Mouse (Mus musculus) embryonic fibroblast, embryonic 13.5 days (primary cell): ENCODE data around the gene Usp15. TPM values are rescaled to one million over a fixed set of nuclear protein-coding genes. Genes with fewer than 3 reads are reported as not detected.
A peak's percentile ranks its signal among the peaks of the same experiment; 100 is the strongest.

ENCODE experiments used
- H3K27ac ChIP-seq: 2 replicates; pipeline ENCODE4 v1.5.1; 2012; ENCODE audit warnings: low read length, control low read depth, inconsistent platforms; ENCODE audit not compliant: insufficient read depth
- H3K4me1 ChIP-seq: 2 replicates; pipeline ENCODE4 v1.6.1; 2011; ENCODE audit warnings: low read length; ENCODE audit not compliant: control insufficient read depth, insufficient read depth
- H3K4me3 ChIP-seq: 2 replicates; pipeline ENCODE4 v1.5.1; 2011; ENCODE audit warnings: mild to moderate bottlenecking, control low read depth, low read length; ENCODE audit not compliant: insufficient read depth
- CTCF ChIP-seq: IDR thresholded peaks from 2 replicates; pipeline ENCODE4 v1.5.1; 2011; ENCODE audit warnings: mild to moderate bottlenecking, control low read depth, low read length, moderate library complexity, borderline replicate concordance; ENCODE audit not compliant: insufficient read depth
- POLR2A ChIP-seq: IDR thresholded peaks from 2 replicates; pipeline ENCODE4 v1.6.1; 2011; ENCODE audit warnings: low read depth, mild to moderate bottlenecking, control low read depth, low read length, moderate library complexity
- polyA plus RNA-seq: library from polyadenylated mRNA; stranded (reverse); fragments of >200 nt; gene quantifications from 2 replicates; pipeline ENCODE4 v1.2.4, GENCODE M21; 2011; ENCODE audit warnings: low read depth; ENCODE audit not compliant: missing spikeins, insufficient read length

The Usp15 gene
- polyA plus RNA-seq, 1 experiment = 112 TPM

GRCm38 (mm10) chr10:123183243-123183642 is 13.6 kb downstream of the Usp15 start:
- Histone ChIP-seq H3K4me3 (no peak overlapping the region), H3K27ac (no peak overlapping the region), H3K4me1 (no peaks in the 10 kb centered on the region)
- no peak for TF ChIP-seq CTCF
- TF ChIP-seq POLR2A = no peak

- no peaks in the 10 kb centered on the region for H3K4me1 ChIP-seq
- no peak overlapping the region for H3K4me3 ChIP-seq
- H3K27ac ChIP-seq = no peak overlapping the region
- no peak for TF ChIP-seq POLR2A
These were observed 14.4 kb downstream of the Usp15 start for GRCm38 (mm10) chr10:123182391-123182790.

GRCm38 (mm10) chr10:123175771-123176170 is 21.0 kb downstream of the Usp15 start:
- H3K4me3 ChIP-seq = no peak overlapping the region
- no peak for TF ChIP-seq POLR2A
- TF ChIP-seq CTCF = peak; percentile 33; the same call in 1 of the 2 replicates

GRCm38 (mm10) chr10:123170898-123171297 is 25.9 kb downstream of the Usp15 start:
- no peak for TF ChIP-seq POLR2A
- TF ChIP-seq CTCF = no peak
- H3K4me1 ChIP-seq = no peaks in the 10 kb centered on the region
- H3K4me3 ChIP-seq = no peak overlapping the region
- no peak overlapping the region for H3K27ac ChIP-seq

More at GRCm38 (mm10) chr10:123175771-123176170, 21.0 kb downstream of the Usp15 start:
- Histone ChIP-seq H3K4me1 (no peaks in the 10 kb centered on the region), H3K27ac (no peak overlapping the region)

GRCm38 (mm10) chr10:123165542-123165941 is 31.3 kb downstream of the Usp15 start:
- H3K4me3 ChIP-seq = no peak overlapping the region
- H3K27ac ChIP-seq = no peak overlapping the region
- H3K4me1 ChIP-seq = no peaks in the 10 kb centered on the region
- TF ChIP-seq POLR2A = no peak
- no peak for TF ChIP-seq CTCF

- H3K27ac ChIP-seq = no peak overlapping the region
- no peak overlapping the region for H3K4me3 ChIP-seq
- H3K4me1 ChIP-seq = no peaks in the 10 kb centered on the region
- no peak for TF ChIP-seq CTCF
- TF ChIP-seq POLR2A = no peak
These were observed 36.3 kb downstream of the Usp15 start for GRCm38 (mm10) chr10:123160508-123160907.

GRCm38 (mm10) chr10:123159316-123159715 is 37.5 kb downstream of the Usp15 start:
- no peak for TF ChIP-seq POLR2A
- TF ChIP-seq CTCF = no peak
- Histone ChIP-seq H3K27ac (no peak overlapping the region), H3K4me1 (no peaks in the 10 kb centered on the region), H3K4me3 (no peak overlapping the region)

GRCm38 (mm10) chr10:123156392-123156791 is 40.4 kb downstream of the Usp15 start:
- Histone ChIP-seq H3K4me1 (no peaks in the 10 kb centered on the region), H3K4me3 (no peak overlapping the region), H3K27ac (no peak overlapping the region)
- TF ChIP-seq CTCF = no peak
- no peak for TF ChIP-seq POLR2A

GRCm38 (mm10) chr10:123155764-123156163 is 41.0 kb downstream of the Usp15 start:
- no peak for TF ChIP-seq CTCF
- TF ChIP-seq POLR2A = no peak
- Histone ChIP-seq H3K4me1 (no peaks in the 10 kb centered on the region), H3K27ac (no peak overlapping the region), H3K4me3 (no peak overlapping the region)

GRCm38 (mm10) chr10:123153321-123153720 is 43.5 kb downstream of the Usp15 start:
- no peak overlapping the region for H3K27ac ChIP-seq
- TF ChIP-seq CTCF = no peak
- no peak for TF ChIP-seq POLR2A
- peaks cover 3% of the 10 kb centered on the region for H3K4me1 ChIP-seq
- H3K4me3 ChIP-seq = no peak overlapping the region
